Comparison of ENCODE assay signal across 12 mouse cellular contexts in the genomic region with DNA sequence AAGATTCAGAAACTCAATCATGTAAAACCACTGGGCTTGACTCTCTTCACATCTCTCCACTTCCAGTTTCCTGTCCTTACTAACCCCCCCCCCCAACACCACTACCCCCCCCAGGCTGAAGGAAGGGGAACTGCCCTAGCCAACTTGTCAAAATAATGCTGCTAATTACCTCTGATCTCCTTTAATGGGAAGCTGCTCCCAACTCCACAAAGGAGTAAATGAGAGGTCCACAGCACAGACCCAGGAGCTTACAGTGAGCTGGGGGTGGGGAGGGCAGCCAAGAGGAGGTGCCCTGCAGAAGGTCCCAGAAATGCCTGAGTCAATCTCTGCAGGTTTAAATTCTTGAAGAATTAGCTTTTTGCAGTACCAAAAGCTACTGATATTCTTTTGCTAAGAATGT. TPM values are rescaled to one million over a fixed set of nuclear protein-coding genes. Genes with fewer than 3 reads are reported as not detected.
DNase-seq lines count a peak whose midpoint lies in the region; ATAC-seq and TF ChIP-seq lines count a peak whose summit lies in the region.
"Had no signal": no experiment of that assay in that cellular context is flagged by ENCODE, and none has a peak within 500 bp of the region (broad histone marks: within the 10 kb centered on the region; RNA-seq: fewer than 3 reads in every experiment).

No protein-coding gene starts in this region.

- peaks cover 22% of the 10 kb centered on the region for H3K4me1 ChIP-seq in lung, embryonic 14.5 days (ENCODE audit: insufficient read depth)
- peaks cover 39% of the 10 kb centered on the region for H3K4me1 ChIP-seq in hindbrain, embryonic 12.5 days
- peaks cover 79% of the 10 kb centered on the region for H3K4me1 ChIP-seq in midbrain, embryonic 10.5 days
- peaks cover 7% of the 10 kb centered on the region; the same call in 1 of the 2 replicates for H3K4me1 ChIP-seq in stomach, embryonic 16.5 days (ENCODE audit: control insufficient read depth, insufficient read depth, low read length)

- H3K27ac ChIP-seq in lung, embryonic 14.5 days (ENCODE audit: low read depth) = peak overlapping the region; percentile 100
- 0 out of 2 replicates have a peak overlapping the region, but pooled peaks have one; percentile 30 for H3K27ac ChIP-seq in hindbrain, embryonic 12.5 days
- H3K27ac ChIP-seq in midbrain, embryonic 10.5 days (replicated peaks) = peak overlapping the region; percentile 99
- H3K27ac ChIP-seq in stomach, embryonic 16.5 days (ENCODE audit: low read length) = peak overlapping the region; percentile 96

- H3K27me3 ChIP-seq in lung, embryonic 14.5 days (ENCODE audit: insufficient read depth, low read length) = no peaks in the 10 kb centered on the region
- peaks cover 55% of the 10 kb centered on the region for H3K27me3 ChIP-seq in hindbrain, embryonic 12.5 days
- H3K27me3 ChIP-seq in midbrain, embryonic 10.5 days (ENCODE audit: low read depth, poor library complexity, severe bottlenecking) = peaks cover 69% of the 10 kb centered on the region
- H3K27me3 ChIP-seq in stomach, embryonic 16.5 days (ENCODE audit: control insufficient read depth, insufficient read depth, low read length) = no peaks in the 10 kb centered on the region

- ATAC-seq in lung, embryonic 14.5 days (ENCODE audit: insufficient read depth) = no peak
- ATAC-seq in hindbrain, embryonic 12.5 days (ENCODE audit: low FRiP score) = no peak
- no peak for ATAC-seq in stomach, embryonic 16.5 days (ENCODE audit: insufficient read depth, low FRiP score)
- ATAC-seq in frontal cortex, adult (ENCODE audit: low TSS enrichment) = no peak
- ATAC-seq: CD4-positive, CD25-positive, alpha-beta regulatory T cell, adult 4 months had no signal

- H3K9ac ChIP-seq in lung, embryonic 14.5 days = peak overlapping the region; percentile 100
- H3K9ac ChIP-seq in hindbrain, embryonic 12.5 days = no peak overlapping the region
- H3K9ac ChIP-seq in stomach, embryonic 16.5 days (ENCODE audit: low read length) = peak overlapping the region; percentile 25

- H3K9me3 ChIP-seq in lung, embryonic 14.5 days (ENCODE audit: low read depth, low read length) = no peaks in the 10 kb centered on the region
- no peaks in the 10 kb centered on the region for H3K9me3 ChIP-seq in hindbrain, embryonic 12.5 days (replicated peaks)
- H3K9me3 ChIP-seq in midbrain, embryonic 10.5 days (replicated peaks) = no peaks in the 10 kb centered on the region
- H3K9me3 ChIP-seq in stomach, embryonic 16.5 days (replicated peaks; ENCODE audit: control insufficient read depth, low read length) = no peaks in the 10 kb centered on the region

- peak overlapping the region; percentile 91 for H3K4me2 ChIP-seq in lung, embryonic 14.5 days
- H3K4me2 ChIP-seq in hindbrain, embryonic 12.5 days (replicated peaks) = peak overlapping the region; percentile 91
- peak overlapping the region; percentile 95 for H3K4me2 ChIP-seq in stomach, embryonic 16.5 days (ENCODE audit: low read depth, low read length)

- peak overlapping the region; percentile 83 for H3K4me3 ChIP-seq in lung, embryonic 14.5 days (ENCODE audit: low read depth, low read length)
- no peak overlapping the region for H3K4me3 ChIP-seq in hindbrain, embryonic 12.5 days
- H3K4me3 ChIP-seq in midbrain, embryonic 10.5 days = peak overlapping the region; percentile 100
- H3K4me3 ChIP-seq in stomach, embryonic 16.5 days (replicated peaks; ENCODE audit: low read length) = peak overlapping the region; percentile 75
- H3K4me3 ChIP-seq: megakaryocyte, embryonic 14.5 days had no signal

- TF ChIP-seq CTCF in lung, embryonic 14.5 days (IDR thresholded peaks at IDR 0.05; ENCODE audit: low read depth) = no peak

- H3K36me3 ChIP-seq in lung, embryonic 14.5 days (ENCODE audit: insufficient read depth) = no peaks in the 10 kb centered on the region
- no peaks in the 10 kb centered on the region for H3K36me3 ChIP-seq in hindbrain, embryonic 12.5 days
- H3K36me3 ChIP-seq in midbrain, embryonic 10.5 days = no peaks in the 10 kb centered on the region
- H3K36me3 ChIP-seq in stomach, embryonic 16.5 days (ENCODE audit: control insufficient read depth, insufficient read depth, low read length) = no peaks in the 10 kb centered on the region

- DNase-seq in lung, embryonic 14.5 days = peak; percentile 21
- no peak for DNase-seq in lung, postnatal 14 days
- no peak for DNase-seq in midbrain, embryonic 10.5 days (ENCODE audit: low spot score)
- no peak for DNase-seq in adrenal gland, adult (ENCODE audit: inconsistent age in 2 of 2, low spot score in 1 of 2)
- no peak for DNase-seq in spleen, adult 12 weeks (ENCODE audit: low spot score)
- DNase-seq: kidney, adult 18-20 months; thymus, adult 2 months had no signal

RNA-seq across cellular contexts. Expression of a gene that starts 2.9 kb away (rescaled TPM):
- polyA plus RNA-seq in lung, embryonic 14.5 days (2014; fragmentation: Nextera tagmentation; extraction: Ambion mirVana) = 64.6 and 68.6 TPM in 2 replicates
- polyA plus RNA-seq in hindbrain, embryonic 12.5 days (2016; fragmentation: Nextera tagmentation; extraction: Ambion mirVana) = 22.7 and 24.3 TPM in 2 replicates
- polyA plus RNA-seq in midbrain, embryonic 10.5 days (2016; fragmentation: Nextera tagmentation; extraction: Ambion mirVana) = 30.9 and 31.6 TPM in 2 replicates
- polyA plus RNA-seq in stomach, embryonic 16.5 days (2015; fragmentation: Nextera tagmentation; extraction: Ambion mirVana) = 28.5 and 31.1 TPM in 2 replicates

Comparison
In these comparisons a context has a peak if more than half of its experiments do, and no peak if none do; other contexts are left out.
1. H3K27ac ChIP-seq: peak in every context shown above with its lines; median percentile 100 in lung, embryonic 14.5 days; 99 in midbrain, embryonic 10.5 days; 96 in stomach, embryonic 16.5 days; 30 in hindbrain, embryonic 12.5 days.